Comparison of ENCODE assay signal across 13 mouse cellular contexts in genomic region chr6:8046446-8046845, GRCm38 (mm10).
A peak's percentile ranks its signal among the peaks of the same experiment; 100 is the strongest.
DNase-seq lines count a peak whose midpoint lies in the region; ATAC-seq and TF ChIP-seq lines count a peak whose summit lies in the region.
"Had no signal": no experiment of that assay in that cellular context is flagged by ENCODE, and none has a peak within 500 bp of the region (broad histone marks: within the 10 kb centered on the region; RNA-seq: fewer than 3 reads in every experiment).

No protein-coding gene starts in this region.

- H3K4me3 ChIP-seq in lung, embryonic 14.5 days (ENCODE audit: low read depth, low read length) = no peak overlapping the region
- no peak overlapping the region for H3K4me3 ChIP-seq in embryonic facial prominence, embryonic 10.5 days
- H3K4me3 ChIP-seq in kidney, embryonic 15.5 days (replicated peaks) = no peak overlapping the region
- H3K4me3 ChIP-seq in stomach, embryonic 15.5 days (replicated peaks) = no peak overlapping the region
- H3K4me3 ChIP-seq: lung, embryonic 15.5 days had no signal

- WGBS in lung, embryonic 14.5 days = 31% methylated on average over 4 of the region's 4 CpGs
- WGBS in embryonic facial prominence, embryonic 10.5 days = 62% methylated on average over 4 of the region's 4 CpGs
- 19% methylated on average over 4 of the region's 4 CpGs for WGBS in kidney, embryonic 15.5 days
- 28% methylated on average over 4 of the region's 4 CpGs for WGBS in stomach, embryonic 15.5 days

- TF ChIP-seq CTCF in lung, embryonic 14.5 days (IDR thresholded peaks at IDR 0.05; ENCODE audit: low read depth) = no peak

- no peak overlapping the region for H3K27ac ChIP-seq in lung, embryonic 14.5 days (ENCODE audit: low read depth)
- H3K27ac ChIP-seq in embryonic facial prominence, embryonic 10.5 days (replicated peaks) = no peak overlapping the region
- H3K27ac ChIP-seq in kidney, embryonic 15.5 days = no peak overlapping the region
- H3K27ac ChIP-seq in stomach, embryonic 15.5 days = peak overlapping the region; percentile 21; the same call in 1 of the 2 replicates
- H3K27ac ChIP-seq: lung, embryonic 15.5 days had no signal

- H3K9ac ChIP-seq in lung, embryonic 14.5 days = no peak overlapping the region
- no peak overlapping the region for H3K9ac ChIP-seq in kidney, embryonic 15.5 days
- no peak overlapping the region for H3K9ac ChIP-seq in stomach, embryonic 15.5 days
- H3K9ac ChIP-seq: lung, embryonic 15.5 days had no signal

- peak; percentile 35 for DNase-seq in lung, embryonic 14.5 days
- no peak for DNase-seq in lung, postnatal 4 days
- DNase-seq in embryonic facial prominence, embryonic 10.5 days (ENCODE audit: low spot score) = peak; percentile 48
- no peak for DNase-seq in cerebellum, postnatal 10 days
- DNase-seq: heart, postnatal 36 days; spleen, adult 18-20 months; thymus, postnatal 36 days had no signal

- no peaks in the 10 kb centered on the region for H3K9me3 ChIP-seq in lung, embryonic 14.5 days (ENCODE audit: low read depth, low read length)
- no peaks in the 10 kb centered on the region for H3K9me3 ChIP-seq in embryonic facial prominence, embryonic 10.5 days
- H3K9me3 ChIP-seq in kidney, embryonic 15.5 days (replicated peaks) = no peaks in the 10 kb centered on the region
- no peaks in the 10 kb centered on the region for H3K9me3 ChIP-seq in stomach, embryonic 15.5 days
- H3K9me3 ChIP-seq: lung, embryonic 15.5 days had no signal

- H3K4me1 ChIP-seq in lung, embryonic 14.5 days (ENCODE audit: insufficient read depth) = no peaks in the 10 kb centered on the region
- H3K4me1 ChIP-seq in embryonic facial prominence, embryonic 10.5 days = peaks cover 5% of the 10 kb centered on the region
- H3K4me1 ChIP-seq in kidney, embryonic 15.5 days = 0 out of 2 replicates have a peak, but pooled peaks cover 4% of the 10 kb centered on the region
- H3K4me1 ChIP-seq in stomach, embryonic 15.5 days = 0 out of 2 replicates have a peak, but pooled peaks cover 4% of the 10 kb centered on the region

- ATAC-seq in lung, embryonic 14.5 days (ENCODE audit: insufficient read depth) = no peak
- peak; percentile 66 for ATAC-seq in kidney, embryonic 15.5 days (replicated peaks; ENCODE audit: low FRiP score)
- ATAC-seq in stomach, embryonic 15.5 days (ENCODE audit: insufficient read depth, low FRiP score, low read depth) = peak; percentile 70; the same call in 1 of the 2 replicates
- no peak for ATAC-seq in cerebellum, adult (ENCODE audit: insufficient number of reproducible peaks, low FRiP score, low TSS enrichment)
- ATAC-seq: forebrain, embryonic 14.5 days had no signal

- no peaks in the 10 kb centered on the region for H3K36me3 ChIP-seq in lung, embryonic 14.5 days (ENCODE audit: insufficient read depth)
- H3K36me3 ChIP-seq in embryonic facial prominence, embryonic 10.5 days (replicated peaks) = no peaks in the 10 kb centered on the region
- no peaks in the 10 kb centered on the region for H3K36me3 ChIP-seq in kidney, embryonic 15.5 days
- no peaks in the 10 kb centered on the region for H3K36me3 ChIP-seq in stomach, embryonic 15.5 days
- H3K36me3 ChIP-seq: lung, embryonic 15.5 days had no signal

- H3K4me2 ChIP-seq in lung, embryonic 14.5 days = no peak overlapping the region
- H3K4me2 ChIP-seq in kidney, embryonic 15.5 days = no peak overlapping the region
- H3K4me2 ChIP-seq in stomach, embryonic 15.5 days = no peak overlapping the region
- H3K4me2 ChIP-seq: lung, embryonic 15.5 days had no signal

- no peaks in the 10 kb centered on the region for H3K27me3 ChIP-seq in lung, embryonic 14.5 days (ENCODE audit: insufficient read depth, low read length)
- no peaks in the 10 kb centered on the region for H3K27me3 ChIP-seq in embryonic facial prominence, embryonic 10.5 days (replicated peaks; ENCODE audit: low read depth, poor library complexity, severe bottlenecking)
- no peaks in the 10 kb centered on the region for H3K27me3 ChIP-seq in kidney, embryonic 15.5 days
- H3K27me3 ChIP-seq in stomach, embryonic 15.5 days (replicated peaks) = no peaks in the 10 kb centered on the region
- H3K27me3 ChIP-seq: CH12.LX; lung, embryonic 15.5 days had no signal

Comparison
In these comparisons a context has a peak if more than half of its experiments do, and no peak if none do; other contexts are left out.
1. DNase-seq: peak in lung, embryonic 14.5 days (single experiment) and embryonic facial prominence, embryonic 10.5 days (single experiment); none in lung, postnatal 4 days (0 of 2) and cerebellum, postnatal 10 days (0 of 2).
2. ATAC-seq: peak in kidney, embryonic 15.5 days (single experiment) and stomach, embryonic 15.5 days (single experiment); none in lung, embryonic 14.5 days (single experiment) and cerebellum, adult (single experiment).